Comparison of ENCODE assay signal across 13 mouse cellular contexts in the genomic region with DNA sequence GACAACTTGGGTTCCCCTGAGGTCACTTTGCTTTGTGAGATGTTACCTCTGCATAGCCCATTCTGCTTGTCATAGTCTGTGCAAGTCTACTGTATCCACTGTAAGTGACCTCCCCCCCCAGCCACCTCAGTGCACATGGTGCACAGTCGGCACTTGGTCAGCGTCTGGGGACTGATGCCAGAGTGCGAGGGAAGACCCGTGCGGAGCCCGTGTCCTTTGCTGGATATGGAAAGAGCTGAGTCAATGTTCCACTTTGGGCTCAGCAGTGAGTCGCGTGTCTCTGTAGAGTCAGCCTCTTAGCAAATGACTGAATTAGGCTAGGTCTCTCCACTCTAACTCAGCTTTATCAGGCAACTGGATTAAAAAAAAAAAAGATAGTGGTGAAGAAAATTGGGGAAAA. TPM values are rescaled to one million over a fixed set of nuclear protein-coding genes. Genes with fewer than 3 reads are reported as not detected.
DNase-seq lines count a peak whose midpoint lies in the region; ATAC-seq and TF ChIP-seq lines count a peak whose summit lies in the region.
"Had no signal": no experiment of that assay in that cellular context is flagged by ENCODE, and none has a peak within 500 bp of the region (broad histone marks: within the 10 kb centered on the region; RNA-seq: fewer than 3 reads in every experiment).

No protein-coding gene starts in this region.

- H3K4me3 ChIP-seq in megakaryocyte, embryonic 14.5 days (replicated peaks) = peak overlapping the region; percentile 71
- H3K4me3 ChIP-seq in heart, postnatal 0 days (ENCODE audit: low read depth, low read length) = no peak overlapping the region
- no peak overlapping the region for H3K4me3 ChIP-seq in hindbrain, embryonic 13.5 days
- H3K4me3 ChIP-seq: forebrain, embryonic 13.5 days; hindbrain, embryonic 12.5 days had no signal

- H3K4me1 ChIP-seq in megakaryocyte, embryonic 14.5 days = peaks cover 39% of the 10 kb centered on the region
- peaks cover 13% of the 10 kb centered on the region for H3K4me1 ChIP-seq in heart, postnatal 0 days (ENCODE audit: control insufficient read depth, insufficient read depth)
- peaks cover 3% of the 10 kb centered on the region; the same call in 1 of the 2 replicates for H3K4me1 ChIP-seq in hindbrain, embryonic 13.5 days (replicated peaks)
- H3K4me1 ChIP-seq: forebrain, embryonic 13.5 days; hindbrain, embryonic 12.5 days had no signal

- H3K27ac ChIP-seq in heart, postnatal 0 days (ENCODE audit: low read depth) = peak overlapping the region; percentile 18; the same call in 1 of the 2 replicates
- H3K27ac ChIP-seq in hindbrain, embryonic 13.5 days = no peak overlapping the region
- H3K27ac ChIP-seq: forebrain, embryonic 13.5 days; hindbrain, embryonic 12.5 days had no signal

- no peak for ATAC-seq in megakaryocyte, adult 5-6 weeks (ENCODE audit: poor library complexity, severe bottlenecking)
- peak; percentile 85 for ATAC-seq in heart, postnatal 0 days (ENCODE audit: insufficient read depth, low read depth)
- no peak for ATAC-seq in hindbrain, embryonic 13.5 days (ENCODE audit: low FRiP score)
- ATAC-seq: forebrain, embryonic 13.5 days; liver, postnatal 0 days had no signal

- peak; percentile 33 for DNase-seq in adrenal gland, postnatal 14 days
- no peak for DNase-seq in adrenal gland, postnatal 4 days (ENCODE audit: low spot score in 2 of 2)
- DNase-seq in heart, postnatal 0 days (ENCODE audit: low spot score) = peak; percentile 81
- DNase-seq in spleen, postnatal 14 days (ENCODE audit: low spot score in 2 of 2) = no peak
- DNase-seq in spleen, adult 12 weeks (ENCODE audit: low spot score) = no peak
- DNase-seq: cerebellum, adult 9-10 months; kidney, adult 9 months; liver, postnatal 0 days had no signal

- TF ChIP-seq CTCF in heart, postnatal 0 days (IDR thresholded peaks at IDR 0.05; ENCODE audit: low read depth) = no peak

- no peak overlapping the region for H3K9ac ChIP-seq in heart, postnatal 0 days (replicated peaks; ENCODE audit: low read depth, low read length)
- H3K9ac ChIP-seq in hindbrain, embryonic 13.5 days = no peak overlapping the region
- H3K9ac ChIP-seq: forebrain, embryonic 13.5 days; hindbrain, embryonic 12.5 days; liver, postnatal 0 days had no signal

- H3K4me2 ChIP-seq in heart, postnatal 0 days (ENCODE audit: low read depth, low read length) = no peak overlapping the region
- no peak overlapping the region for H3K4me2 ChIP-seq in hindbrain, embryonic 13.5 days
- H3K4me2 ChIP-seq: forebrain, embryonic 13.5 days; hindbrain, embryonic 12.5 days had no signal

- peaks cover 57% of the 10 kb centered on the region for H3K36me3 ChIP-seq in megakaryocyte, embryonic 14.5 days (replicated peaks; ENCODE audit: low read length)
- peaks cover 34% of the 10 kb centered on the region for H3K36me3 ChIP-seq in heart, postnatal 0 days (replicated peaks; ENCODE audit: control insufficient read depth, insufficient read depth, low read length)
- H3K36me3 ChIP-seq in hindbrain, embryonic 13.5 days = peaks cover 61% of the 10 kb centered on the region

- 28% methylated on average over 8 of the region's 8 CpGs for WGBS in heart, postnatal 0 days
- WGBS in hindbrain, embryonic 13.5 days = 94% methylated on average over 8 of the region's 8 CpGs

- TF ChIP-seq EP300 in heart, postnatal 0 days (IDR thresholded peaks at IDR 0.05; ENCODE audit: low read depth) = peak; percentile 82; the same call in 1 of the 2 replicates

- H3K9me3 ChIP-seq in megakaryocyte, embryonic 14.5 days = no peaks in the 10 kb centered on the region
- H3K9me3 ChIP-seq in heart, postnatal 0 days (replicated peaks; ENCODE audit: control insufficient read depth, low read length) = no peaks in the 10 kb centered on the region
- no peaks in the 10 kb centered on the region for H3K9me3 ChIP-seq in hindbrain, embryonic 13.5 days
- H3K9me3 ChIP-seq: forebrain, embryonic 13.5 days; hindbrain, embryonic 12.5 days had no signal

- H3K27me3 ChIP-seq in megakaryocyte, embryonic 14.5 days (replicated peaks) = peaks cover 1% of the 10 kb centered on the region
- H3K27me3 ChIP-seq in heart, postnatal 0 days (ENCODE audit: control insufficient read depth, insufficient read depth, low read length) = no peaks in the 10 kb centered on the region
- H3K27me3 ChIP-seq in hindbrain, embryonic 13.5 days = no peaks in the 10 kb centered on the region
- H3K27me3 ChIP-seq: forebrain, embryonic 13.5 days; hindbrain, embryonic 12.5 days had no signal

RNA-seq across cellular contexts. Expression of a gene that starts 47.4 kb away (rescaled TPM):
- total RNA-seq in adrenal gland, postnatal 14 days (2021) = 28.0 and 30.1 TPM in 2 replicates
- 10 to 100 TPM; 53.2 to 55.8 TPM for total RNA-seq in adrenal gland, postnatal 4 days (2021)
- 3.4 and 5.8 TPM in 2 replicates for polyA plus RNA-seq in megakaryocyte, embryonic 14.5 days (2012; ENCODE audit: insufficient read depth, low replicate concordance)
- total RNA-seq in megakaryocyte, adult 5-6 weeks (2015) = 18.1 and 18.2 TPM in 2 replicates
- total RNA-seq in megakaryocyte, adult 5-6 weeks (2017) = 33.7 and 37.1 TPM in 2 replicates
- 33.2 and 33.8 TPM in 2 replicates for total RNA-seq in heart, postnatal 0 days (2014; rRNA removed; ENCODE audit: low replicate concordance)
- polyA plus RNA-seq in heart, postnatal 0 days (2015; fragmentation: Nextera tagmentation; extraction: Ambion mirVana) = 14.1 and 15.1 TPM in 2 replicates
- 44.0 and 48.2 TPM in 2 replicates for polyA plus RNA-seq in hindbrain, embryonic 13.5 days (2015; fragmentation: Nextera tagmentation; extraction: Ambion mirVana)

RNA-seq across cellular contexts. Expression of a gene that starts 47.5 kb away (rescaled TPM):
- total RNA-seq in adrenal gland, postnatal 14 days (2021) = 6.7 and 7.6 TPM in 2 replicates
- 10 to 100 TPM; 19.8 to 21.7 TPM for total RNA-seq in adrenal gland, postnatal 4 days (2021)
- 1.5 and 2.3 TPM in 2 replicates for polyA plus RNA-seq in megakaryocyte, embryonic 14.5 days (2012; ENCODE audit: insufficient read depth, low replicate concordance)
- total RNA-seq in megakaryocyte, adult 5-6 weeks (2015) = 34.7 and 36.7 TPM in 2 replicates
- total RNA-seq in megakaryocyte, adult 5-6 weeks (2017) = 24.2 and 30.4 TPM in 2 replicates
- total RNA-seq in heart, postnatal 0 days (2014; rRNA removed; ENCODE audit: low replicate concordance) = 4.1 and 7.6 TPM in 2 replicates
- 5.9 and 6.2 TPM in 2 replicates for polyA plus RNA-seq in heart, postnatal 0 days (2015; fragmentation: Nextera tagmentation; extraction: Ambion mirVana)
- 11.4 TPM in 2 replicates for polyA plus RNA-seq in hindbrain, embryonic 13.5 days (2015; fragmentation: Nextera tagmentation; extraction: Ambion mirVana)

Comparison
In these comparisons a context has a peak if more than half of its experiments do, and no peak if none do; other contexts are left out.
1. DNase-seq: peak in adrenal gland, postnatal 14 days (single experiment) and heart, postnatal 0 days (single experiment); none in adrenal gland, postnatal 4 days (0 of 2), spleen, postnatal 14 days (0 of 2) and spleen, adult 12 weeks (single experiment).